Mouse (Mus musculus): ENCODE measurements around the gene Tsc22d1. TPM values are rescaled to one million over a fixed set of nuclear protein-coding genes. Genes with fewer than 3 reads are reported as not detected.

Gene Tsc22d1
- total RNA-seq (2012; rRNA removed) (0.25 TPM in 2 replicates), total RNA-seq (2014; rRNA removed) (0.89 and 1.3 TPM in 2 replicates), polyA plus RNA-seq (2012; ENCODE audit: insufficient read length, low read depth) (0.69 and 0.93 TPM in 2 replicates)

GRCm38 (mm10) chr14:76414862-76415780, at the start of gene Tsc22d1:
Gene Tsc22d1 (plus strand): TSS chr14:76414961.
- no peak for DNase-seq (ENCODE audit: extremely low read depth)
- Histone ChIP-seq H3K4me3 (replicated peaks in 1 of 3; ENCODE audit: low read depth in 2 of 3, low read length in 2 of 3, poor library complexity in 1 of 3) (peak within 1 kb of the TSS in 2 of 3 experiments; percentile 5 to 44), H3K79me2 (replicated peaks; ENCODE audit: control insufficient read depth, extremely low read depth, insufficient read depth, poor library complexity, severe bottlenecking) (no peaks in the 10 kb centered on the region), H3K9me3 (replicated peaks; ENCODE audit: low read length) (peaks cover 16% of the 10 kb centered on the region), H3K9ac (ENCODE audit: insufficient read depth, low read depth) (no peak within 1 kb of the TSS), H3K4me1 (ENCODE audit: control insufficient read depth in 1 of 2, insufficient read depth in 2 of 2) (no peaks in the 10 kb centered on the region; a peak in 1 of 4 replicates), H3K36me3 (replicated peaks in 1 of 2; ENCODE audit: control insufficient read depth in 1 of 2, insufficient read depth in 1 of 2, low read length in 1 of 2) (no peaks in the 10 kb centered on the region), H3K4me2 (ENCODE audit: insufficient read depth, low read depth, poor library complexity, severe bottlenecking) (no peak within 1 kb of the TSS), H3K27me3 (replicated peaks) (no peaks in the 10 kb centered on the region), H3K27ac (ENCODE audit: insufficient read depth, low read depth) (no peak within 1 kb of the TSS)
- TF ChIP-seq IRF4 (IDR thresholded peaks at IDR 0.05; ENCODE audit: low read depth, low read length) (no peak), ZMIZ1 (IDR thresholded peaks at IDR 0.05; ENCODE audit: low read depth, low read length) (no peak), MEF2A (IDR thresholded peaks at IDR 0.05; ENCODE audit: borderline replicate concordance, low read depth, low read length) (no peak), E2F4 (IDR thresholded peaks at IDR 0.05; ENCODE audit: insufficient replicate concordance, low read depth, low read length) (no peak), KAT2A (IDR thresholded peaks at IDR 0.05; ENCODE audit: insufficient replicate concordance, low read length) (no peak), RCOR1 (conservative IDR thresholded peaks at IDR 0.05; ENCODE audit: low read depth, low read length) (no peak), CTCF (conservative IDR thresholded peaks at IDR 0.05 in 1 of 2, IDR thresholded peaks at IDR 0.05 in 1 of 2; ENCODE audit: low read depth in 2 of 2, low read length in 2 of 2) (no peak), SIN3A (IDR thresholded peaks at IDR 0.05; ENCODE audit: low read length) (no peak), ETS1 (conservative IDR thresholded peaks at IDR 0.05; ENCODE audit: low read depth, low read length) (no peak), ELF1 (IDR thresholded peaks at IDR 0.05; ENCODE audit: low read depth, low read length) (no peak), SMC3 (IDR thresholded peaks at IDR 0.05; ENCODE audit: low read depth, low read length) (no peak)
- in situ Hi-C loops (cut with MboI; ENCODE audit: low pct_ligation_motif_present, low pct_unique_long_range_greater_than_20kb, low sequenced_read_pairs) (no loop called here), dilution Hi-C loops (cut with MboI; ENCODE audit: extremely low pct_ligation_motif_present, extremely low pct_unique_long_range_greater_than_20kb, low sequenced_read_pairs) (no loop called here)

GRCm38 (mm10) chr14:76373638-76374037, 41.1 kb upstream of the Tsc22d1 start:
- H3K4me2 ChIP-seq (ENCODE audit: insufficient read depth, low read depth, poor library complexity, severe bottlenecking) = no peak overlapping the region
- DNase-seq (ENCODE audit: extremely low read depth) = no peak
- in situ Hi-C loops (cut with MboI; ENCODE audit: low pct_ligation_motif_present, low pct_unique_long_range_greater_than_20kb, low sequenced_read_pairs) = no loop called here

More at GRCm38 (mm10) chr14:76373638-76374037, 41.1 kb upstream of the Tsc22d1 start:
- no peaks in the 10 kb centered on the region for H3K9me3 ChIP-seq (replicated peaks; ENCODE audit: low read length)
- H3K79me2 ChIP-seq (replicated peaks; ENCODE audit: control insufficient read depth, extremely low read depth, insufficient read depth, poor library complexity, severe bottlenecking) = no peaks in the 10 kb centered on the region
- H3K36me3 ChIP-seq (replicated peaks in 1 of 2; ENCODE audit: control insufficient read depth in 1 of 2, insufficient read depth in 1 of 2, low read length in 1 of 2) = no peaks in the 10 kb centered on the region
- H3K4me3 ChIP-seq (replicated peaks in 1 of 3; ENCODE audit: low read depth in 2 of 3, low read length in 2 of 3, poor library complexity in 1 of 3) = no peak overlapping the region
- no peaks in the 10 kb centered on the region for H3K27me3 ChIP-seq (replicated peaks)
- no peaks in the 10 kb centered on the region for H3K4me1 ChIP-seq (ENCODE audit: control insufficient read depth in 1 of 2, insufficient read depth in 2 of 2)
- H3K9ac ChIP-seq (ENCODE audit: insufficient read depth, low read depth) = no peak overlapping the region
- no peak for TF ChIP-seq POLR2A (IDR thresholded peaks at IDR 0.05; ENCODE audit: low read depth, low read length)
- TF ChIP-seq BHLHE40 (IDR thresholded peaks at IDR 0.05; ENCODE audit: low read depth, low read length) = no peak
- TF ChIP-seq MAFK (IDR thresholded peaks at IDR 0.05; ENCODE audit: insufficient replicate concordance, low read length) = no peak
- TF ChIP-seq PAX5 (IDR thresholded peaks at IDR 0.05; ENCODE audit: low read length) = no peak
- dilution Hi-C loops (cut with MboI; ENCODE audit: extremely low pct_ligation_motif_present, extremely low pct_unique_long_range_greater_than_20kb, low sequenced_read_pairs) = no loop called here
- H3K27ac ChIP-seq (ENCODE audit: insufficient read depth, low read depth) = no peak overlapping the region
